Comparison of ENCODE assay signal across 20 mouse cellular contexts in genomic region chr2:55034610-55035009, GRCm38 (mm10).
DNase-seq lines count a peak whose midpoint lies in the region; ATAC-seq lines count a peak whose summit lies in the region.
"Had no signal": no experiment of that assay in that cellular context is flagged by ENCODE, and none has a peak within 500 bp of the region (broad histone marks: within the 10 kb centered on the region; RNA-seq: fewer than 3 reads in every experiment).

No protein-coding gene starts in this region.

- no peaks in the 10 kb centered on the region for H3K9me3 ChIP-seq in hindbrain, embryonic 16.5 days (ENCODE audit: control insufficient read depth, low read length)
- no peaks in the 10 kb centered on the region for H3K9me3 ChIP-seq in hindbrain, embryonic 11.5 days (ENCODE audit: control insufficient read depth, low read length)
- no peaks in the 10 kb centered on the region for H3K9me3 ChIP-seq in midbrain, embryonic 14.5 days (ENCODE audit: control insufficient read depth, low read length)
- H3K9me3 ChIP-seq in midbrain, embryonic 11.5 days (ENCODE audit: control insufficient read depth, low read length) = no peaks in the 10 kb centered on the region
- H3K9me3 ChIP-seq: embryonic facial prominence, embryonic 15.5 days; liver, embryonic 13.5 days; lung, embryonic 15.5 days; neural tube, embryonic 15.5 days had no signal

- no peak overlapping the region for H3K4me3 ChIP-seq in hindbrain, embryonic 16.5 days (ENCODE audit: low read length)
- H3K4me3 ChIP-seq in hindbrain, embryonic 11.5 days (ENCODE audit: low read depth, low read length) = no peak overlapping the region
- H3K4me3 ChIP-seq in midbrain, embryonic 14.5 days (replicated peaks; ENCODE audit: low read depth, low read length) = no peak overlapping the region
- no peak overlapping the region for H3K4me3 ChIP-seq in midbrain, embryonic 11.5 days (ENCODE audit: low read depth, low read length)
- H3K4me3 ChIP-seq: embryonic facial prominence, embryonic 15.5 days; gastrocnemius, adult 2 months; liver, embryonic 13.5 days; lung, embryonic 15.5 days; neural tube, embryonic 15.5 days had no signal

- WGBS in hindbrain, embryonic 16.5 days = 62% methylated on average over 3 of the region's 3 CpGs
- 66% methylated on average over 3 of the region's 3 CpGs for WGBS in hindbrain, embryonic 11.5 days
- WGBS in midbrain, embryonic 14.5 days = 68% methylated on average over 3 of the region's 3 CpGs
- 62% methylated on average over 3 of the region's 3 CpGs for WGBS in midbrain, embryonic 11.5 days

- H3K27me3 ChIP-seq in hindbrain, embryonic 16.5 days (replicated peaks; ENCODE audit: control insufficient read depth, insufficient read depth, low read length) = no peaks in the 10 kb centered on the region
- no peaks in the 10 kb centered on the region for H3K27me3 ChIP-seq in hindbrain, embryonic 11.5 days (ENCODE audit: control insufficient read depth, insufficient read depth, low read length)
- no peaks in the 10 kb centered on the region for H3K27me3 ChIP-seq in midbrain, embryonic 14.5 days (ENCODE audit: control insufficient read depth, insufficient read depth, low read length)
- no peaks in the 10 kb centered on the region for H3K27me3 ChIP-seq in midbrain, embryonic 11.5 days (ENCODE audit: control insufficient read depth, insufficient read depth, low read length)
- H3K27me3 ChIP-seq: embryonic facial prominence, embryonic 15.5 days; liver, embryonic 13.5 days; lung, embryonic 15.5 days; neural tube, embryonic 15.5 days had no signal

- 0 out of 2 replicates have a peak, but pooled peaks have one; percentile 34 for ATAC-seq in hindbrain, embryonic 16.5 days
- ATAC-seq in hindbrain, embryonic 11.5 days (ENCODE audit: low FRiP score) = no peak
- ATAC-seq in midbrain, embryonic 14.5 days (ENCODE audit: low FRiP score, low TSS enrichment) = no peak
- no peak for ATAC-seq in midbrain, embryonic 11.5 days (ENCODE audit: low FRiP score)
- ATAC-seq: CD4-positive, CD25-positive, alpha-beta regulatory T cell, adult 4 months; intestine, postnatal 0 days had no signal

- no peak overlapping the region for H3K4me2 ChIP-seq in hindbrain, embryonic 16.5 days (ENCODE audit: low read length)
- no peak overlapping the region for H3K4me2 ChIP-seq in hindbrain, embryonic 11.5 days (replicated peaks; ENCODE audit: low read depth, low read length)
- no peak overlapping the region for H3K4me2 ChIP-seq in midbrain, embryonic 14.5 days (ENCODE audit: low read length)
- no peak overlapping the region for H3K4me2 ChIP-seq in midbrain, embryonic 11.5 days
- H3K4me2 ChIP-seq: embryonic facial prominence, embryonic 15.5 days; liver, embryonic 13.5 days; lung, embryonic 15.5 days; neural tube, embryonic 15.5 days had no signal

- peak; percentile 15 for DNase-seq in cerebellum, adult 9-10 months
- DNase-seq in cerebellum, adult 11 months = no peak
- DNase-seq in hindbrain, embryonic 11.5 days (ENCODE audit: low spot score) = no peak
- peak; percentile 70 for DNase-seq in midbrain, embryonic 14.5 days
- DNase-seq in midbrain, embryonic 11.5 days (ENCODE audit: low spot score, missing footprints) = no peak
- peak; percentile 1 for DNase-seq in retina, postnatal 7 days (ENCODE audit: low read depth, low spot score)
- no peak for DNase-seq in ovary, postnatal 10 days (ENCODE audit: low spot score)
- DNase-seq: cerebellum, postnatal 36 days; gastrocnemius, adult 2 months; liver, embryonic 13.5 days; lung, postnatal 4 days; right cerebral cortex, postnatal 25 days; spleen, adult 18-20 months; thymus, postnatal 14 days had no signal

- H3K36me3 ChIP-seq in hindbrain, embryonic 16.5 days (ENCODE audit: control insufficient read depth, insufficient read depth, low read length) = no peaks in the 10 kb centered on the region
- H3K36me3 ChIP-seq in hindbrain, embryonic 11.5 days (ENCODE audit: control insufficient read depth, insufficient read depth, low read length) = no peaks in the 10 kb centered on the region
- H3K36me3 ChIP-seq in midbrain, embryonic 14.5 days (ENCODE audit: control insufficient read depth, insufficient read depth, low read length) = no peaks in the 10 kb centered on the region
- no peaks in the 10 kb centered on the region for H3K36me3 ChIP-seq in midbrain, embryonic 11.5 days (ENCODE audit: control insufficient read depth, insufficient read depth, low read length)
- H3K36me3 ChIP-seq: embryonic facial prominence, embryonic 15.5 days; liver, embryonic 13.5 days; lung, embryonic 15.5 days; neural tube, embryonic 15.5 days had no signal

- no peak overlapping the region for H3K27ac ChIP-seq in hindbrain, embryonic 16.5 days (ENCODE audit: low read depth, low read length)
- H3K27ac ChIP-seq in hindbrain, embryonic 11.5 days (ENCODE audit: low read depth, low read length) = no peak overlapping the region
- no peak overlapping the region for H3K27ac ChIP-seq in midbrain, embryonic 14.5 days (replicated peaks; ENCODE audit: low read depth, low read length)
- H3K27ac ChIP-seq in midbrain, embryonic 11.5 days (ENCODE audit: low read depth, low read length) = no peak overlapping the region
- H3K27ac ChIP-seq: embryonic facial prominence, embryonic 15.5 days; gastrocnemius, adult 2 months; liver, embryonic 13.5 days; lung, embryonic 15.5 days; neural tube, embryonic 15.5 days had no signal

- H3K9ac ChIP-seq in hindbrain, embryonic 16.5 days (ENCODE audit: low read depth, low read length) = no peak overlapping the region
- H3K9ac ChIP-seq in hindbrain, embryonic 11.5 days (ENCODE audit: low read depth, low read length) = no peak overlapping the region
- no peak overlapping the region for H3K9ac ChIP-seq in midbrain, embryonic 14.5 days (replicated peaks; ENCODE audit: low read length)
- no peak overlapping the region for H3K9ac ChIP-seq in midbrain, embryonic 11.5 days (ENCODE audit: low read length)
- H3K9ac ChIP-seq: embryonic facial prominence, embryonic 15.5 days; liver, embryonic 13.5 days; lung, embryonic 15.5 days; neural tube, embryonic 15.5 days had no signal

- H3K4me1 ChIP-seq in hindbrain, embryonic 16.5 days (ENCODE audit: control insufficient read depth, insufficient read depth, low read depth, low read length) = no peaks in the 10 kb centered on the region
- no peaks in the 10 kb centered on the region for H3K4me1 ChIP-seq in hindbrain, embryonic 11.5 days (replicated peaks; ENCODE audit: control insufficient read depth, insufficient read depth, low read length)
- no peaks in the 10 kb centered on the region for H3K4me1 ChIP-seq in midbrain, embryonic 14.5 days (ENCODE audit: control insufficient read depth, insufficient read depth, low read length)
- no peaks in the 10 kb centered on the region for H3K4me1 ChIP-seq in midbrain, embryonic 11.5 days (ENCODE audit: control insufficient read depth, insufficient read depth, low read length)
- H3K4me1 ChIP-seq: embryonic facial prominence, embryonic 15.5 days; liver, embryonic 13.5 days; lung, embryonic 15.5 days; neural tube, embryonic 15.5 days had no signal

Comparison
In these comparisons a context has a peak if more than half of its experiments do, and no peak if none do; other contexts are left out.
1. DNase-seq: peak in cerebellum, adult 9-10 months (single experiment), midbrain, embryonic 14.5 days (single experiment) and retina, postnatal 7 days (single experiment); none in cerebellum, adult 11 months (single experiment), hindbrain, embryonic 11.5 days (single experiment), midbrain, embryonic 11.5 days (single experiment) and ovary, postnatal 10 days (single experiment).